Mouse (Mus musculus) embryonic facial prominence, embryonic 14.5 days (tissue): Measurements from ENCODE around the gene Nudt9. TPM values are rescaled to one million over a fixed set of nuclear protein-coding genes. Genes with fewer than 3 reads are reported as not detected.

Experiments used
- ATAC-seq: fragments of 200-750 bp; cut with Nextera tagmentation; 2 replicates; pipeline ENCODE4 v1.8.0; 2017; ENCODE audit warnings: low read depth, moderate number of reproducible peaks, moderate TSS enrichment
- DNase-seq: peaks from one replicate; pipeline ENCODE4 v3.0.0-alpha.2; 2015; ENCODE audit warnings: low spot score
- H3K27ac ChIP-seq: fragments of 300-500 bp; sonication (generic); replicated peaks from 2 replicates; pipeline ENCODE4 v1.5.1; 2014; ENCODE audit warnings: low read depth, mild to moderate bottlenecking, low read length, moderate library complexity
- H3K27me3 ChIP-seq: fragments of 300-500 bp; sonication (generic); replicated peaks from 2 replicates; pipeline ENCODE4 v1.6.1; 2014; ENCODE audit warnings: low read length; ENCODE audit not compliant: control insufficient read depth, insufficient read depth
- H3K36me3 ChIP-seq: fragments of 300-500 bp; sonication (generic); 2 replicates; pipeline ENCODE4 v1.6.1; 2014; ENCODE audit warnings: low read length, mixed read lengths; ENCODE audit not compliant: control insufficient read depth, insufficient read depth
- H3K4me1 ChIP-seq: fragments of 300-500 bp; sonication (generic); 2 replicates; pipeline ENCODE4 v1.6.1; 2014; ENCODE audit warnings: antibody characterized with exemption, low read length; ENCODE audit not compliant: control insufficient read depth, insufficient read depth
- H3K4me2 ChIP-seq: fragments of 300-500 bp; sonication (generic); 2 replicates; pipeline ENCODE4 v1.6.1; 2014; ENCODE audit warnings: low read depth, mild to moderate bottlenecking, low read length, moderate library complexity, mixed read lengths
- H3K4me3 ChIP-seq: fragments of 300-500 bp; sonication (generic); 2 replicates; pipeline ENCODE4 v1.5.1; 2014; ENCODE audit warnings: low read depth, mild to moderate bottlenecking, low read length
- H3K9ac ChIP-seq: fragments of 300-500 bp; sonication (generic); 2 replicates; pipeline ENCODE4 v1.6.1; 2014; ENCODE audit warnings: low read depth, mild to moderate bottlenecking, low read length, moderate library complexity, mixed read lengths
- H3K9me3 ChIP-seq: fragments of 300-500 bp; sonication (generic); 2 replicates; pipeline ENCODE4 v1.6.1; 2016; ENCODE audit warnings: low read length; ENCODE audit not compliant: control insufficient read depth
- WGBS: fragments of 180-500 bp; shearing (Covaris S2); extraction: QIAGEN DNeasy Blood & Tissue Kit; methylation state at CpG from one replicate; pipeline ENCODE4 v1.1.7; 2014; 5-methylcytosine and 5-hydroxymethylcytosine counted together
- polyA plus RNA-seq: library from polyadenylated mRNA; unstranded; fragments of >200 nt; fragmentation: Nextera tagmentation; extraction: Ambion mirVana; gene quantifications from 2 replicates; pipeline ENCODE4 v1.2.1, GENCODE M21; 2014

Gene Nudt9
- polyA plus RNA-seq, 1 experiment from 2014 or later, result 56.8 TPM

DNA sequence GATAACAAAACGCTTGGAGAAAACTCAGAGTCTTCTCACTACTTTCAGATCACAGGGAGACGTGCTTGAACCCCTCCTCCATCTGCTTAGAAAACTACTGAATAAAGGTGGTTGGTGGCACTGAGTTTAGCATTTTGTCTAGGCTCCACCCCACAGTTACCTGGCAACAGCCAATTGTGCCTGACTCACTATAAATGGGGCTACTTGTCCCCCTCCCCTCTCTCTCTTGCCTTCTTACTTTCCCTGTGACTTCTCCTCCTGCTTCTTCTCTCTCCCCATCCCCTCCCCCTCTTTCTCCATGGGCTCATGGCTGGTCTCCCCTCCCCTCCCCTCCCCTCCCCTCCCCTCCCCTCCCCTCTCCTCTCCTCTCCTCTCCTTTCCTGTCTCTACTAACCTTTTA, 58.0 kb downstream of the Nudt9 start:
- Histone ChIP-seq H3K4me3 (no peak overlapping the region), H3K9ac (no peak overlapping the region), H3K9me3 (no peaks in the 10 kb centered on the region), H3K4me1 (peaks cover 18% of the 10 kb centered on the region), H3K36me3 (no peaks in the 10 kb centered on the region), H3K4me2 (no peak overlapping the region), H3K27me3 (no peaks in the 10 kb centered on the region), H3K27ac (no peak overlapping the region)
- ATAC-seq (no peak), DNase-seq (no peak)
- WGBS, result 79% methylated on average over 2 of the region's 2 CpGs

GRCm38 (mm10) chr5:104108127-104108875, 62.2 kb downstream of the Nudt9 start:
- Histone ChIP-seq H3K27me3 (no peaks in the 10 kb centered on the region), H3K4me3 (peak overlapping the region; percentile 26), H3K36me3 (no peaks in the 10 kb centered on the region), H3K27ac (peak overlapping the region; percentile 70), H3K4me2 (peak overlapping the region; percentile 48), H3K9ac (no peak overlapping the region), H3K9me3 (no peaks in the 10 kb centered on the region), H3K4me1 (peaks cover 39% of the 10 kb centered on the region)
- 33% methylated on average over 11 of the region's 11 CpGs for WGBS
- ATAC-seq (peak; percentile 45; the same call in 1 of the 2 replicates), DNase-seq (peak; percentile 60)

DNA sequence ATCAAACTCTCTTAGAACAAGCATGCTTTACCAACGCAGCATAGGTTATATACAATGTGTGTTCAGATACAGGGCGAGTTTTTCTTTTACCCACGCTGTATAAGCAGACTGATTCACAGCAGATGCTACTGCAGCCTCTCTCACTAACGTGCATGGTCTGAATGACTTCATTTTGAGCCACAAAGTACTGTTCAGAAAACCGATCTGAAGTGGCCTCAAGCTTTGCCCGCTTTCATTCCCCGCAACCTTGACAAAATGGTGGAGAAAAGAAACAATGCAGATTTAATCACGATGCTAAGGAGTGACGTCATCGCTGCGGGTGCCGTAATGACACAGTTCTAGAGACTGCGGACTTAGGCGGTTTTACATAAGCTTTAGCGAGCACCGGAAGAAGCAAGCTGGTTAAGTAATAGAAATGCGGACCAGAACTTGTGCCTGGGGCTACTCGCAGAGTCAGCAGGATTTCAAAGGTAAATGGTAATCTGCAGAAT, 62.8 kb downstream of the Nudt9 start:
- H3K4me1 ChIP-seq, result peaks cover 45% of the 10 kb centered on the region
- ATAC-seq (peak; percentile 54), DNase-seq (peak; percentile 78)
- no peaks in the 10 kb centered on the region for H3K27me3 ChIP-seq
- 4% methylated on average over 18 of the region's 18 CpGs for WGBS
- peak overlapping the region; percentile 26 for H3K4me3 ChIP-seq
- H3K36me3 ChIP-seq, result no peaks in the 10 kb centered on the region
- peak overlapping the region; percentile 47 for H3K9ac ChIP-seq
- H3K4me2 ChIP-seq, result peak overlapping the region; percentile 48
- no peaks in the 10 kb centered on the region for H3K9me3 ChIP-seq
- peak overlapping the region; percentile 70; the same call in 1 of the 2 replicates for H3K27ac ChIP-seq

DNA sequence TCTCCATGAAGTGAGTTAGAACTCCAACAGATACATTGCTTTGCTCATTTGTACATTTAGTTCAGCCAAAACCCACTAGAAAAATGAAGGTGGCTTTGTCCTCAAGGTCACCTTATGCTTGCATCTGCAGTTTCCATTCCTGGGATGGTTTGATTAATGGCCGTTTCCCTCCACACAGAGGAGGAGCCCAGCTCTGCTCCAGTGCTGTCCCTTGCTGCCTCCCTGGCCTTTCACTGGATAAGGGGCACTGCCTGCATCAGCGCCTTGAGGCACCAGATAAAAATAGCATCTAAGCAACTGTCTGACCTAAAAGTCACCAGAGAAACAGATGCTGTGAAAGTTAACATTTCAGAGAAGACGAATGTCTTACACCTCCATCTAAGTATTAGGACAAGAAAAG, 63.4 kb downstream of the Nudt9 start:
- peak overlapping the region; percentile 47; the same call in 1 of the 2 replicates for H3K9ac ChIP-seq
- H3K4me3 ChIP-seq, result peak overlapping the region; percentile 26; the same call in 1 of the 2 replicates

GRCm38 (mm10) chr5:104110171-104110920, 64.2 kb downstream of the Nudt9 start:
- no peak overlapping the region for H3K9ac ChIP-seq
- H3K9me3 ChIP-seq, result no peaks in the 10 kb centered on the region
- peak overlapping the region; percentile 19 for H3K4me2 ChIP-seq
- H3K36me3 ChIP-seq, result no peaks in the 10 kb centered on the region
- ATAC-seq (no peak; the same call in 1 of the 2 replicates), DNase-seq (peak; percentile 54)
- no peaks in the 10 kb centered on the region for H3K27me3 ChIP-seq
- H3K4me1 ChIP-seq, result peaks cover 51% of the 10 kb centered on the region
- H3K27ac ChIP-seq, result peak overlapping the region; percentile 70; the same call in 1 of the 2 replicates
- 39% methylated on average over 9 of the region's 9 CpGs for WGBS
- H3K4me3 ChIP-seq, result no peak overlapping the region

More for the DNA sequence above, 63.4 kb downstream of the Nudt9 start:
- Histone ChIP-seq H3K9me3 (no peaks in the 10 kb centered on the region), H3K36me3 (no peaks in the 10 kb centered on the region), H3K27ac (peak overlapping the region; percentile 70; the same call in 1 of the 2 replicates), H3K4me1 (peaks cover 45% of the 10 kb centered on the region), H3K27me3 (no peaks in the 10 kb centered on the region), H3K4me2 (peak overlapping the region; percentile 48)
- 32% methylated on average over 3 of the region's 3 CpGs for WGBS
- ATAC-seq (no peak; the same call in 1 of the 2 replicates), DNase-seq (no peak)

GRCm38 (mm10) chr5:104112016-104112415, 65.9 kb downstream of the Nudt9 start:
- peak overlapping the region; percentile 51; the same call in 1 of the 2 replicates for H3K9ac ChIP-seq
- DNase-seq, result peak; percentile 61
- peak overlapping the region; percentile 78 for H3K27ac ChIP-seq

GRCm38 (mm10) chr5:104112511-104112910, 66.4 kb downstream of the Nudt9 start:
- 18% methylated on average over 5 of the region's 5 CpGs for WGBS
- no peak for ATAC-seq

More at GRCm38 (mm10) chr5:104112016-104112415, 65.9 kb downstream of the Nudt9 start:
- H3K27me3 ChIP-seq, result no peaks in the 10 kb centered on the region
- H3K4me2 ChIP-seq, result peak overlapping the region; percentile 48
- H3K4me1 ChIP-seq, result peaks cover 57% of the 10 kb centered on the region
- no peak for ATAC-seq
- WGBS, result 7% methylated on average over 9 of the region's 9 CpGs
- H3K4me3 ChIP-seq, result peak overlapping the region; percentile 28
- H3K36me3 ChIP-seq, result no peaks in the 10 kb centered on the region
- H3K9me3 ChIP-seq, result no peaks in the 10 kb centered on the region

DNA sequence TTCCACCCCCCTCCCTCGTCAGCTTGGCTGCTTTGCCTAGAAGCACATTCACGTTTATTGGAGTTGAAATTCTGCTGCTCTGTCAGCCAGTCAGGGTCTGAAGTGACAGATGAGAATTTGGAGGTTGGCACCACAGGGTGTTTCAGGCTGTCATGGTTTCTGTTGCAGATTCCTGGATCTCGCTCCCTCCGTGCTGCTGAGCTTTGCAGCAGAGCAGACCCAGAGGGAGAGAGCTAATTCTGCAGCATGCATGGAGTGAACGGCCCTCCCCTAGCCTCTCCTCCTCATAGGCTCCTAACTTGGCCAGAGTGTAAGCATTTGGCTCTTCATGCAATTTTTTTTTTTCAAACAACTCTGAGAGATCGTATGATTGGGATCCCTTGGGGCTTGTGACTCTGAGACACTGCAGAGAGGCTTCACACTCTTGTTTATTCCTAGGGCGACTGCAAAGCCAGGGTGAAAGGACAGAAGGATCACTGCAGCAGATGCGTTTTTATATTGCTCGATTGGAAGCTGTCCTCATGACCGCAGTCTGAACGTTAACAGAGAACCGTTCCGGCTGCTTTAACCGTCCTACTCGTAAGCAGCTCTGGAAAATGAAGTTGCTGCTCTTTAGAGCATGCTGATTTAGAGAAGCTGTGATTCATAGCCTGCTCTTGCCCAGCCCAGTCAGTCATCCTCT, 67.5 kb downstream of the Nudt9 start, which contains the start of gene Sparcl1:
TSS of gene Sparcl1 (minus strand) at position 243 of the 682 bp plus-strand sequence.
- 19% methylated on average over 15 of the region's 15 CpGs for WGBS
- Histone ChIP-seq H3K9ac (peak within 1 kb of the TSS; percentile 51), H3K4me3 (peak within 1 kb of the TSS; percentile 28), H3K4me1 (peaks cover 49% of the 10 kb centered on the region), H3K36me3 (no peaks in the 10 kb centered on the region), H3K9me3 (no peaks in the 10 kb centered on the region), H3K27ac (peak within 1 kb of the TSS; percentile 78), H3K4me2 (peak within 1 kb of the TSS; percentile 48), H3K27me3 (no peaks in the 10 kb centered on the region)
- DNase-seq, result peak; percentile 78
- peak; percentile 39; the same call in 1 of the 2 replicates for ATAC-seq

More at GRCm38 (mm10) chr5:104112511-104112910, 66.4 kb downstream of the Nudt9 start:
- Histone ChIP-seq H3K4me1 (peaks cover 57% of the 10 kb centered on the region), H3K27me3 (no peaks in the 10 kb centered on the region), H3K36me3 (no peaks in the 10 kb centered on the region), H3K27ac (peak overlapping the region; percentile 78), H3K9ac (peak overlapping the region; percentile 51), H3K4me3 (peak overlapping the region; percentile 28), H3K9me3 (no peaks in the 10 kb centered on the region), H3K4me2 (peak overlapping the region; percentile 48)
- no peak for DNase-seq
